Mouse (Mus musculus): ENCODE measurements around the gene Top3a.

Gene Top3a

DNA sequence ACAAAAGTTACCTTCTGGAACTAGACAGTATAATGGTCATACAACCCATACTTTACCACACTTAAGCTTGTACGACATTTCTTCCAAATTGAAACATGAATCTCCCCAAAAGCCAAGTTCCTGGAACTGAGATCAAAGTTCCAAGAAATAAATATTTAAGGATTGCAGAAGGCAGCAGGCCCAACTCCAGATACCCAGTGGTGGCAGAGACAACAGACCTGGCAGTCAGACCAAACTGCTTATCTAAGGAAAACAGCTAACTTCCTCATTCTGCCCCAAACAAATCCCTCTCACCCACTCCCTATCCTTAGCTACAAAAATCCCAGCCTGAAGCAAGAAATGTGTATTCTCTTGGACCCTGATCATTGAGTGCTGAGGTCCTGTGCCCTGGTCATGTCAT lies 2.3 kb downstream of the Top3a start:
- in situ Hi-C loops (cut with MboI), result no loop called here

DNA sequence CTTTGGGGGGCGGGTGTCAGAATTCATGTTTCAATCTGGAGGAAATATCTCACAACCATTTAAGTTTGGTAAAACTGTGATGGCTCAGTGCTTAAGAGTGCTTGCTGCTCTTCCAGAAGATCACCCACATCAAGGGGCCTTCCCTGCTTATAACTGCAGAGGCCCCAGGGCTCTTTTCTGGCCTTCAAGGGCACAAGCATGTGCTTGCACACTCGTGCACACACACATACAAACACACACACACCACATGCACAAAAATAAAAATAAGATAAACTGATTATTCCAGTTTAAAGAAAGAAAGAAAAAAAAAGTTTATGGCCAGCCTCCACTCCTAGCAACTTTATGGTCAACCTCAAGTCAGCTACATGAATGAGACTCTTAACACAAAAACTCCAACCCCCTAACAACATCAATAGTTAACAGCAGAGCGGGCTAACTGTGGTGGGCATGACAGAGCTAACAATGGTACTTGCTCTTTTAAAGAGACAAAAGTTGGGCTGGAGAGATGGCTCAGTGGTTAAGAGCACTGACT lies 2.9 kb downstream of the Top3a start:
- in situ Hi-C loops (cut with MboI), result no loop called here

DNA sequence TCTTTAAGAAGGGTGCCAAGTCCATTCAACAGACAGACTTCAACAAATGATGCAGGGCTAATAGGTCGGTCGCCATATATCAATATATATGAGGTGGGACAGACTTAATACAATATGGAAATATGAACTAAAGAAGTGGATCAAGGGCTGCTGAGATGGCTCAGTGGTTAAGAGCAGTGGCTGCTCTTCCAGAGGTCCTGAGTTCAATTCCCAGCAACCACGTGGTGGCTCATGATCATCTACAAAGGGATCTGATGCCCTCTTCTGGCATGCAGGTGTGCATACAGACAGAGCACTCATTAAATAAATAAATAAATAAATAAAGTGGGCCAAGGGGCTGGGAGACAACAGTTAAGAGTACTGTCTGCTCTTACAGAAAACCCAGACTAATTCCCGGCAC lies 5.0 kb downstream of the Top3a start:
- in situ Hi-C loops (cut with MboI), result no loop called here

DNA sequence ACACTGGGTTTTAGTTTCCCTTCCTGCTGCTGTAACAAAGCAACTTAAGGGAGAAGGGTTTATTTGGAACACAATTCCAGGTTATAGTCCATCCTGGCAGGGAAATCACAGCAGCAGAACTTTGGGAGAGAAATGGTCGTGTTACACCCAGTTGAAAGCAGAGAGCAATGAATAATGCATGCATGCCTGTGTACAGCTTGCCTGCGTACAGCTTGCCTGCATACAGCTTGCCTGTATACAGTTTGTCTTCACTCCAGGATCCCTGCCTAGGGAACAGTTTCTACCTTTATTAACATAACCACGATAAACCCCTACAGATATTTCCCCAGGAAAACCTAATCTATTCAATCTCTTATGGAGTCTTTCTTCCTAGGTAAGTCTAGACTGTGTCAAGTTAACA lies 6.4 kb downstream of the Top3a start:
- in situ Hi-C loops (cut with MboI), result no loop called here

DNA sequence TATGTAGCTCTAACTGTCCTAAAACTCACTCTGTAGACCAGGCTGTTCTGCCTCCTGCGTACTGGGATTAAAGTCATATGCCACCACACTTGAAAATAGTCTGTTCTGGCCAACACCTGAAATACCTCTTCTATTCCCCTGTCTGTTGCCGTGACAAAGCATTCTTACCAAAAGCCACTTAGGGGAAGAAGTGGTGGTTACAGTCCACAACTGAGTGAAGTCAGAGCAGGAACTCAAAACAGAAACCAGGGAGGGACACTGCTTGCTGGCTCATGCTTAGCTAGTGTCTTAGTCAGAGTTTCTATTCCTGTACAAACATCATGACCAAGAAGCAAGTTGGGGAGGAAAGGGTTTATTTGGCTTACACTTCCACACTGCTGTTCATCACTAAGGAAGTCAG lies 7.8 kb downstream of the Top3a start:
- in situ Hi-C loops (cut with MboI), result no loop called here

DNA sequence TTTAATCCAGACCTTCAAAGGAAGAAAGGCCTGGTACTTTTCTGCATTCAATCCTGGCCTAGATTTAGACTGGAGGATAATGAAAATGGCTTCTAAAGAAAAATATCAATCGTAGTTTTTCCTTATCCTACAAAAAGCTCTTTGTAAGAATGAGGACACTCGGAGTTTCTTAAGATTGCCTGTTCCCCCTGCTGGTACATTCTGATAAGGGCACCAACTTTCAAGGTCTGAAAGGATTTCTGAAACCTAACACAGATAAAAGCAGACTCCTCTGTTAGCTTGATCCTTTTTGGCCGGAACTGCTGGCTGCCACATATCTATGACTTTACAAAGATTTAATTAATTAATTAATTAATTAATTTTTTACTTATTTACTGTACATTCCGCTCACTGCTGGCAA lies 10.2 kb downstream of the Top3a start:
- in situ Hi-C loops (cut with MboI), result no loop called here

DNA sequence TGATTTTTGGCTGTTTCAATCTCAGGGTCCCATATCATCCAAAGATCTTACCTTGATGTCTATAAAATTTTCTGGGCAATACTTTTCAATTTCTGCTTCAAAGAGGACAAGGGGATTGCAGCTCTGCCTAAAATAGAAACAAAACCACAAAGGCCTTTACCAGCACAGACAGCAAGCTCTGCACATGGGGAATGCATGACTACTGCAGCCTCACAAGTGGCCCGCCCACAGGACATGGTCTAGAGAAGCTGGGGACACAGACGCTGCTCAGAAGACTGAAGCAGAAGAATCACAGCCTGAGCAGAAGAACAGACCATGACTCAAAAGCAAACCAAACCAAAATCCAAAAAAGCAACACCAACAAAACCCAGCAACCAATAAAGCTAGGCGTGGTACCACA lies 15.5 kb downstream of the Top3a start:
- in situ Hi-C loops (cut with MboI), result no loop called here

DNA sequence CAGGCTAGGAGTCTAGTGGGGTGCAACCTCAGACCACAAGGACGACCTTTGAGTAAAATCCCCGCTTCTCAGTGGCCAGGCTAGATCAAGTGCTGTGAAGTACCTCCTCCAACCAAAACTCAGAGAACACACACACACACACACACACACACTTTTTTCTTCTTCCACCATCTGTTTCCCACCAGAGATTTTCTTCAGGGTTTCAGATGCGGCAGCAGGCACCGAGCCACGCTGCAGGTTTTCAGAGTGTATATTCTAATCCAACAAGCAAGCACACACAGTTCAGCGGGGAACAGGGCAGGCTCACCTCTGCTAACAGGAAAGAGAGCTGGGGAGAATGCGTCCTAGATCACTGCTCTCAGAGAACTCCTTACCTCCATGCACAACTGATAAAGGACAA lies 21.6 kb downstream of the Top3a start:
- in situ Hi-C loops (cut with MboI), result no loop called here

DNA sequence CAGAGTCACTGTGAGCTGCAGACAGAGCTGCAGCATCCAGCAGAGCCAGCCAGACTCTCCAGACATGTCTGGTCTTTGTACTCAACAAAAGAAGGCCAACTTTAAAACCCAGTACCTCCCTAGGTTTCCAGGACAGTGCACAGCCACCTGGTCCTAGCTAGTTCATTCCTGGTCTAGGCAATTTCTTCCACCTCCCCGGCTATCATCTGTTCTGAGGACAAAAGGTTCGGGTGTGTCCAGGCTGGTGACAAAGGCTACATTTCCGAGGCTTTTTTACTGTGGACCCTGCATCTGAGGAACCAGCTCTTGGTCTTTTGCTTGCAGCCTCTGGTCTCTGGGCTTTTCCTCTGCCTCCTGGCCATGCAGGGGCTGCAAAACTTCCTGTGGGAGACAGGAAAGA lies 36.8 kb downstream of the Top3a start:
- in situ Hi-C loops (cut with MboI), result no loop called here

DNA sequence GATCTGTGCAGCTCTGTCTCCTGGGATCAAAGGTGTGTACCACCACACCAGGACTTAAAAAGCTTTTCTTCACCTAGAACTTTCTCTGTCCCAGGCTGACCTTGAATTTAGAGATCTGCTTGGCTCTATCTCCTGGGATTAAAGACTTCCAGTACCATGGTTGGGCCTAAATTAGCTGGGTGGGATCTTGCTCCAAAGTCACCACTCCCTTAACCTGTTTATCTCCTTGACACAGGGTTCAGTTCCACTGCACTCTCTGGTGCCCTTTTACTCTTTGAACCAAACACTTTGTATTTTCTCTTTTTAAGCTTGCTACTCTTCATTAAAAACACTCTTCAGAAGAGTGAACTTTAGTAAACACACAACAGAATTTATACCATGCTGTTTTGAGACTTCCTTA lies 39.7 kb downstream of the Top3a start:
- in situ Hi-C loops (cut with MboI), result no loop called here

DNA sequence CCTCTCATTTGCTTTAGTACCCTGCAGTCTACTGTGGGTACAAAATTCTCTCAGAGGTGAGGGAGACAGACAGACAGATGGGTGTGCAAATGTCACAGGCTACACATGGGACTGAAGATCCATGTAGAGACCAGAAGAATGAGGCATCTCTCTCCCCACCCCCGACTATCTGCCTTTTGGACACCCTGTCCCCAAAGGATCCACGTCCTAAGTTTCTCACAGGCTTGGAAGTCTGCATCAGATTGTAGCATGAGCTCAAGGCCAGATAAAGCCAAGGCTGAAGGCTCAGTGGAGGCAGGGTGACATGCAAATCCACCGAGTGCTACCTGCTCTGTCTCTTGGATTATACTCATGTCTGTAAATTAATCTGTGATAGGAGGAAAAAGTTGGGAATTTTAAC lies 40.7 kb downstream of the Top3a start:
- in situ Hi-C loops (cut with MboI), result no loop called here

DNA sequence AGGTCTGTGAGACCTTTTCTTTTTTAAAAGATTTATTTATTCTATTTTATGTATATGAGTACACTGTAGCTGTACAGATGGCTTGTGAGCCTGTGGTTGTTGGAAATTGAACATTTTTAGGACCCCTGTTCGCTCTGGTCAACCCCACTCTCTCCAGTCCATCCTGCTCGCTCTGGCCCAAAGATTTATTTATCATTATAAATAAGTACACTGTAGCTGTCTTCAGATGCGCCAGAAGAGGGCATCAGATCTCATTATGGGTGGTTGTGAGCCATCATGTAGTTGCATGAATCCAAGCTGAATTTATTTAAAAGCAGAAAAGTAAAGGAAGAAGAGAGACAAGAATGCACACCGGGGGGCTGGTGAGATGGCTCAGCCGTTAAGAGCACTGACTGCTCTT lies 42.0 kb downstream of the Top3a start:
- in situ Hi-C loops (cut with MboI), result no loop called here

DNA sequence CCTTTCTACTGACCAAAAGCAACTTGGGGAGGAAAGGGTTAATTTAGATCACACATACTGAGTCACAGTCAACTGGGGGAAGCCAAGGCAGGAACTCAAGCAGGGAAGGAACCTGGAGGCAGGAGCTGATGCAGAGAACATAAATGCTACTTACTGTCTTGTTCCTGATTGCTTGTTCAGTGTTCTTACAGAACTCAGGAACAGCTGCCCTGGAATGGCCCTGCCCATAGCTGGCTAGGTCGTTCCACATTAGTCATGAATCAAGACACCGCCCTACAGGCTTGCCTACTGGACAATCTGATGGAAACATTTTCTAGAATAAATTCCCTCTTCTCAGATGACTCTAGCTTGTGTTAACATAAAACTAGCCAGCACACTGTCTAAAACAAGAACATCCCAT lies 43.0 kb downstream of the Top3a start:
- in situ Hi-C loops (cut with MboI), result no loop called here

DNA sequence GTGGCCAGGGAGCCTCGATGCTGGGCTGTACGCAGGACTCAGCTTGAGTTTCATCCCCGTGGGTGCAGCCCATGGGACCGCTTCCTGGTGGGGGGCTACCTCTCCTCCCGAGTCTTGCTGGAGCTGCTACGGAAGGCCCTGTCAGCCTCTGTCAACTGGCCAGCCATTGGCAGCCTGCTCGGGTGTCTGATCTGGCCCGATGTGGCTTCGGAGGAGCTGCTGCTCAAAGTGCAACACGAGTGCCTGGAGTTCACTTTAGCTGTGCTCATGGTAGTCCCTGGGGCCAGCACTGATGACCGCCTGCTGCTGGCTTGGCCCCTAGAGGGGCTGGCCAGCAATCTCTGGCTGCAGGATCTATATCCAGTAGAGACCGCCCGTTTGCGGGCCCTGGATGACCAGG lies 45.9 kb downstream of the Top3a start:
- in situ Hi-C loops (cut with MboI), result no loop called here

DNA sequence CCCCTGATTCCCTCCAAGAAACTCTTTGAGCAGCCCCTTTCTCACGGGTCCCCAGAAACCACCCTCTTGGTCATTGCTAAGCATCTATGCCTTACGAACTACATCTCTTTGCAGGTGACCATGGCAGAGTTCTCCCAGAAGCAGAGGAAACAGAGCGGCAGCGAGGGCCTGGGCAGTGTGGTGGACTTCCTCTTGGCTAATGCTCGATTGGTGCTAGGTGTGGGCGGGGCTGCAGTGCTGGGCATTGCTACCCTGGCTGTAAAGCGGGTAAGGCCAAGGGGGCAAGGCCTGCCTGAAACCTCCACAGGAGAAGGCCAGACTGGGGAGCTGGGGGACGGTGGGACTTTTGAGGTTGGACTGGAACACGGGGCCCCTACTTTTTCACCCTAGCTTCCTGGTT lies 47.0 kb downstream of the Top3a start:
- in situ Hi-C loops (cut with MboI), result no loop called here

DNA sequence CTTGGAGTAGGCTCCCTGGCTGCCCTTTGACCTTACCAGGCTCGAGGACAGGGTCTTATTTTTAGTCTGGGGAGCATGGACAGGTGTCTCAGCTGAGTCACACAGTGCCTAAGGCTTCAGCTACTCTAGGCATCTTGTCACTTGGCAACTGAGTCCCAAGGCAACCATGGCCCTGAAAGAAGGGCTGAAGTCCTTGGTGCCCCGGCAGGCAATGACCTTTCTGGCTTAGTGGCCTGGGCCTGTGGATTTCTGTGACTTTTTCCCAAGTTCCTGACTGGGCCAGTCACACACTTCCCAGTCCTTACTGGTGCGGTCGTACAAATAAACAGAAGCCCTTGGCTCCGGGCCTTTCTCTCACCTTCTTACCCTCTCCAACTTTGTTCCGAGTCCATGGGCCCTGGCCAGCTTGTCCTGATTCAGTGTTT lies 47.9 kb downstream of the Top3a start:
- in situ Hi-C loops (cut with MboI), result no loop called here

DNA sequence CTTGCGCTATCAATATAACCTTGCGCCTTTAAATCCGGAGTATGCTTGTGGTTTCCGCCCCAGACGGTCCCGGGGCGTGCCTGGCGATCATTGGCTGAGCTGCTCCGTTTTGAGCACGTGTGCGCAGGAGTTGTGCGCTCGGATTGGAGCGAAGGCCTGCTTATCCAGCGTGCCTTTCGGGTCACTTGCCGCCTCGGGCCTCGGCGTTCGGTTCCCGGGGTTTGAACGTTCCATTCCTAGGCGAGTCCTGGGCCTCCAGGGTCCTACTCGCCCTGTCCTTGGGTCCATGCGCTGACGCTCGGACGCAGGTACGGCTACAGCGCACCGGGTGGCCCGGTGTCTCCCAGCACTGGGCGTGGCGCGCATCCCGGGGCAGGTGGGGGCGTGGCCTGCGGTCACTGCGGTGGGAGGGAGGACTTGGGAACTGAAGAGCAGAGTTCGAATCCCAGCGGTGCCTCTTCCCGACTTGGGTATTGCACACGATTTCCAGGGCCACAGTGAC lies 48.9 kb downstream of the Top3a start, which contains the start of gene Mief2:
TSS of gene Mief2 (plus strand) at position 139 of the 502 bp plus-strand sequence.
- in situ Hi-C loops (cut with MboI), result no loop called here

DNA sequence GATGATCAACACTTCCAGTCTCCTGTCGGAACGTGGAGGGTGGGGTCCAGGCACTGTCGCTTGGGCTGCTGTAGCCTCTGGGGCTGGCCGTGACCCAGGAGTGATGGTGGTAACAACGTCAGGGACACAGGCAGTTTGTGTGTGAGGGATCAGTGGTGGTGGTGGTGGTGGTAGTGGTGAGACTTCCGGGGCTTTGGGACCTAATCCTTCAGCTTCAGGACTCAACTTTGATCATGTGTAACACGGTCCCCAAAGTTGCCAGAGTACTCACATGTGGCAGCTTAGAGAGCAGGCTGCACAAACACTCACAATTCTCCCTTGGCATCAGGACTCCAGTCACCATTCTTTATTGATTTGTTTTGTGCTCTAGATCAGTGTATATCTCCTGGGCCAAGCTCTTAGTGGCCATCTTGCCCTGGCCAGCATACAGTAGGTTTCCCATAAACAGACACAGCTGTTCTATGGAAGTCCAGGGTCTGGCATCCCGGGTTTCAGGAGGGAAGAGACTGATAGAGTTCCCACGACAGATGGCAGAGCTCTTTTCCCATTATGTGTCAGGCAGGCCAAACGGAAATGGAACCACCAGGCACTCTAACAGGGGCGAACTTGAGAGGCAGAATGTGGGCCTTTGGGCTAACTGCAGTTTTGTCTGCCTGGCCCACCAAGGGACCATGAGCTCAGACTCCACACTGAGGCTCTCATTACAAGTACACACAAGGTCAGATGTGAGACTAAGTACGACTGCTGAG lies 49.6 kb downstream of the Top3a start:
- in situ Hi-C loops (cut with MboI), result no loop called here

DNA sequence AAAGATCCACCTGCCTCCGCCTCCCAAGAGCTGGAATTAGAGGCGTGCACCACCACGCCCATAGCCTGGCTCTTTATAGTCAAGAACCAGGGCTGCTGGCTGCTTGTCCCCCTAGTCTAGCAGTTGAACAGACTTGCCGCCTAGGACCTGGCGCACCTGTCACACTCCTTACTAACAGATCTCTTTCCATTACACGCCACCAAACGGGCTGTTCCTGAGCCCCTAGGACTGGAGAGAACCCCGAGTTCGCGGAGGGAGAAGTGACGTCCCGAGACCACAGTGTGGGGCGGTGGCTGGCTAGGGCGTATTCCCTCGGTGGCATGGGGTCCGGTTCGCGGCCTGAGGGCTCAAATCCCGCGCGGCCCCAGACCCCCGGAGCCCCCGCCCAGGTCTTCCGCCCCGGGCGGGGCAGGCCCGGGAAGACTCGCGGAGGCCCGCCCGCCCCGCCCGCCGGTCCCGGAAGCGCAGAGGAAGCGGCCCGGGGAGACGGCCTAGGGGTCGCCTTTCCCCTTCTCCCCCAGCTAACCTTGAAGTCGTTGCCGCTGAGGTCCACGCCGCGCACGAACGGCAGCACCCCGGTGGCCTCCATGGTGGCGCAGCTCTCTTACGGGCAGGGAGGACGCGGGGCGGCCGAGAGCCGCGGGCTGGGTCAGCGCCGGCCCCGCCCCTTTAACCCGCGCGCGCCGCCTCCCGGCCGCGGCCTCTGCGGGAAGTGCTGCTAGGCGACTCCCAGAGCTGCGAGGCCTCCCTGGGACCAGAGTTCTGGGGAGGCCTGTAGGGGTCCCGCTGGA lies 50.4 kb downstream of the Top3a start, which contains the start of gene Flii:
TSS of gene Flii (minus strand) at position 663 of the 791 bp plus-strand sequence.
- in situ Hi-C loops (cut with MboI), result no loop called here

DNA sequence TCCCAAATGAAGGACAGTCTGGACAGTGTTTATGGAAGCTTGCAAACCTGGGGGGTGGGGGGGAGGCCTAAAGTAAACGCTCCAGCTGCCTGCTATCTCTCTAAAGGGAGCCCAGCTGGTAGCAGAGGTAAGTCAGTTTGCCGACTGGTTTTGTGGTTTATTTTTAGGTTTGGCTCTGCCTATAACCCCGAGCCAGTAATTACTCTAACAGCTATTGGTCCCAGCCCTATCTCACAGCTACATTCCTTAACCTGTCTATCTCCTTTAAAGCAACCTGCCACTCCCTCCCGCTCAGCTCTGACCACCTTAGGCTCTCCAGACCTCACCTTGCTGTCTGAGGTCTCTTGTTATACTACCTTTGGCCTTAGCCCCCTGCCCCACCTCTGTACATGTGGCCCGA lies 57.9 kb downstream of the Top3a start:
- in situ Hi-C loops (cut with MboI), result no loop called here

DNA sequence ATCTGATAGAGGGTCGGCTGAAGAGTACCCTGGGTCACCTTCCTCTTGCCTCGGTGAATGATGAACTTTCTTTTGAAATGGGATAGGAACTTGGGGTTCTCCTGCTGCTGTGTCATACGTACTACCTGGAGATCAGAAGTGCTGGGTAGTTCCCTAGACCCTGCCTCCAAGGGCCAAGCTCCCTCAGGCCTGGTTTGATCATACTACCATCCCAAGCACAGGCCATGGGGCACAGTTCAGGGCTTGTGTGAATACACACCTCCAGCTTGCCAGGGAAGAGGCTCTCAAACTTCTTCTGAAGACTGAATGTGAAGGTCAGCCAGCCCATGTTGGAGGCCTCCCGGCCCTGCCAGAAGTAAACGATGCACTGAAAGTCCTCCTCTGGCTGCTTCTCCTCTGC lies 61.3 kb downstream of the Top3a start:
- in situ Hi-C loops (cut with MboI), result no loop called here

DNA sequence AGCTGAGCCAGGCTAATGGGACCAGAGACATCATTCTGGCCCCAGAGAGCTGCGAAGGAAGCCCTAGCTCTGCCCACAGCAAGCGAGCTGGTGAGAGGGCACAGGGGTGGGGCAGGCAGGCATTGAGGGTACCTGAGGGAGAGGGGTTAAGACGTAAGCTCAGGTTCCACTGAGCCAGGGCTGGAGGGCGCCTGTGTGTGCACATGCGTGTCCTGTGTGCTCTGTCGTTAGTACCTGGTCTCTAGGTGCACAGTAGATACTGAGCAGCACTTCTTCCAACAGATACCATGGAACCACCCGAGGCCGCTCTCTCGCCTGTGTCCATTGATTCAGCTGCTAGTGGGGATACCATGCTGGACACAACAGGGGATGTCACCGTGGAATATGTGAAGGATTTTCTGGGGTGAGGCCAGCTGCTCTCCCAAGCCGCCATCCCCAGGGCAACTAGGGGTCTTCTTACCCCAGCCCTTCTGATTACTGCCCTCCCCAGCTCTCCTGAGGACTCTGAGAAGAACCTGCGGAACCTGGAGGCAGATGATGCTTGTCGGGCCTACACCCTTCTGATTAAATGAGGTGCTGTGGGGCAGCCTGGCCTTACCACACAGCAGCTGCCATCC lies 64.4 kb downstream of the Top3a start:
- in situ Hi-C loops (cut with MboI), result no loop called here

Data from mature B cell (primary cell).